Mouse (Mus musculus) MEL (cell line): ENCODE data around the gene 1700013F07Rik. TPM values are rescaled to one million over a fixed set of nuclear protein-coding genes. Genes with fewer than 3 reads are reported as not detected.

ENCODE experiments used
- DNase-seq: peaks from one replicate; pipeline ENCODE4 v3.0.0; 2011; ENCODE audit warnings: low read depth, low spot score
- H3K27ac ChIP-seq: 2 replicates; pipeline ENCODE4 v1.5.1; 2012; ENCODE audit warnings: low read depth, mild to moderate bottlenecking, control low read depth, low read length, moderate library complexity; ENCODE audit not compliant: control insufficient read depth
- H3K27me3 ChIP-seq, 2 experiments: fragments of 150-350 bp in 1 of 2; sonication (generic) in 1 of 2; 2 replicates each; pipeline ENCODE4 v1.6.1; 2012; ENCODE audit warnings: low read length in 2 of 2, mild to moderate bottlenecking in 2 of 2, improper control_type of control experiment in 1 of 2, moderate library complexity in 1 of 2; ENCODE audit not compliant: insufficient read depth in 2 of 2, control insufficient read depth in 1 of 2
- H3K36me3 ChIP-seq, 2 experiments: 2 replicates each; pipeline ENCODE4 v1.6.1; 2012 to 2014; ENCODE audit warnings: low read length in 2 of 2, improper control_type of control experiment in 1 of 2, inconsistent platforms in 1 of 2, mild to moderate bottlenecking in 1 of 2; ENCODE audit not compliant: insufficient read depth in 2 of 2, control insufficient read depth in 1 of 2
- H3K4me1 ChIP-seq, 2 experiments: fragments of 150-350 bp in 1 of 2; sonication (generic) in 1 of 2; 2 replicates each; pipeline ENCODE4 v1.6.1; 2012; ENCODE audit warnings: low read length in 2 of 2, improper control_type of control experiment in 1 of 2, mild to moderate bottlenecking in 1 of 2; ENCODE audit not compliant: insufficient read depth in 2 of 2, control insufficient read depth in 1 of 2
- H3K4me3 ChIP-seq, 2 experiments: fragments of 150-350 bp in 1 of 2; sonication (generic) in 1 of 2; 2 replicates each; pipeline ENCODE4 v1.5.1; 2012; ENCODE audit warnings: low read depth in 2 of 2, low read length in 2 of 2, mild to moderate bottlenecking in 2 of 2, moderate library complexity in 2 of 2, control low read depth in 1 of 2, improper control_type of control experiment in 1 of 2; ENCODE audit not compliant: control insufficient read depth in 1 of 2, insufficient read depth in 1 of 2
- H3K79me2 ChIP-seq: 2 replicates; pipeline ENCODE4 v1.6.1; 2012; ENCODE audit warnings: mild to moderate bottlenecking, low read length, moderate library complexity; ENCODE audit not compliant: control insufficient read depth, poor library complexity, insufficient read depth
- H3K9ac ChIP-seq: 2 replicates; pipeline ENCODE4 v1.6.1; 2012; ENCODE audit warnings: low read depth, mild to moderate bottlenecking, control low read depth, low read length, moderate library complexity; ENCODE audit not compliant: control insufficient read depth, poor library complexity, severe bottlenecking
- H3K9me3 ChIP-seq: fragments of 150-350 bp; sonication (generic); replicated peaks from 2 replicates; pipeline ENCODE4 v1.6.1; 2012; ENCODE audit warnings: mild to moderate bottlenecking, low read length, improper control_type of control experiment, moderate library complexity; ENCODE audit not compliant: insufficient read depth
- BHLHE40 ChIP-seq: IDR thresholded peaks from 2 replicates; pipeline ENCODE4 v1.6.1; 2012; ENCODE audit warnings: low read depth, mild to moderate bottlenecking, inconsistent platforms, low read length, improper control_type of control experiment, borderline replicate concordance
- CHD1 ChIP-seq: IDR thresholded peaks from 2 replicates; pipeline ENCODE4 v1.6.1; 2012; ENCODE audit warnings: low read depth, mild to moderate bottlenecking, inconsistent platforms, low read length, improper control_type of control experiment
- CTCF ChIP-seq, 3 experiments: IDR thresholded peaks in 2 of 3; conservative IDR thresholded peaks in 1 of 3; 2 replicates each; pipeline ENCODE4 v1.5.1; 2011 to 2012; ENCODE audit warnings: low read length in 3 of 3, low read depth in 2 of 3, mild to moderate bottlenecking in 2 of 3, improper control_type of control experiment in 1 of 3, inconsistent platforms in 1 of 3, mixed read lengths in 1 of 3, moderate library complexity in 1 of 3; ENCODE audit not compliant: control insufficient read depth in 1 of 3, insufficient read depth in 1 of 3, poor library complexity in 1 of 3, severe bottlenecking in 1 of 3
- E2F4 ChIP-seq: IDR thresholded peaks from 2 replicates; pipeline ENCODE4 v1.6.1; 2011; ENCODE audit warnings: low read depth, low read length, improper control_type of control experiment, borderline replicate concordance
- ELF1 ChIP-seq: IDR thresholded peaks from 2 replicates; pipeline ENCODE4 v1.6.1; 2014; ENCODE audit warnings: low read depth, mild to moderate bottlenecking, inconsistent platforms, low read length, improper control_type of control experiment, moderate library complexity
- ETS1 ChIP-seq: IDR thresholded peaks from 2 replicates; pipeline ENCODE4 v1.6.1; 2012; ENCODE audit warnings: low read depth, mild to moderate bottlenecking, inconsistent platforms, low read length, improper control_type of control experiment, moderate library complexity
- GATA1 ChIP-seq: IDR thresholded peaks from 2 replicates; pipeline ENCODE4 v1.6.1; 2011; ENCODE audit warnings: low read depth, low read length, improper control_type of control experiment
- HCFC1 ChIP-seq: IDR thresholded peaks from 2 replicates; pipeline ENCODE4 v1.6.1; 2012; ENCODE audit warnings: low read depth, mild to moderate bottlenecking, inconsistent platforms, low read length, improper control_type of control experiment, moderate library complexity
- MAFK ChIP-seq: IDR thresholded peaks from 2 replicates; pipeline ENCODE4 v1.6.1; 2011; ENCODE audit warnings: low read depth, mild to moderate bottlenecking, low read length, improper control_type of control experiment, borderline replicate concordance
- MAZ ChIP-seq: IDR thresholded peaks from 2 replicates; pipeline ENCODE4 v1.6.1; 2012; ENCODE audit warnings: low read depth, mild to moderate bottlenecking, inconsistent platforms, low read length, improper control_type of control experiment
- MEF2A ChIP-seq: IDR thresholded peaks from 2 replicates; pipeline ENCODE4 v1.6.1; 2014; ENCODE audit warnings: low read depth, mild to moderate bottlenecking, inconsistent platforms, low read length, improper control_type of control experiment; ENCODE audit not compliant: poor library complexity, insufficient replicate concordance, severe bottlenecking; ENCODE audit errors: extremely low read depth
- MXI1 ChIP-seq: IDR thresholded peaks from 2 replicates; pipeline ENCODE4 v1.6.1; 2011; ENCODE audit warnings: mild to moderate bottlenecking, low read depth, low read length, improper control_type of control experiment
- MYB ChIP-seq: IDR thresholded peaks from 2 replicates; pipeline ENCODE4 v1.6.1; 2011; ENCODE audit warnings: mild to moderate bottlenecking, low read depth, low read length, improper control_type of control experiment
- MYC ChIP-seq: IDR thresholded peaks from 2 replicates; pipeline ENCODE4 v1.6.1; 2011; ENCODE audit warnings: low read depth, mild to moderate bottlenecking, low read length, improper control_type of control experiment, moderate library complexity
- NELFE ChIP-seq: IDR thresholded peaks from 2 replicates; pipeline ENCODE4 v1.6.1; 2011; ENCODE audit warnings: low read depth, low read length, improper control_type of control experiment
- POLR2AphosphoS2 ChIP-seq: IDR thresholded peaks from 2 replicates; pipeline ENCODE4 v1.6.1; 2011; ENCODE audit warnings: low read length, improper control_type of control experiment
- RAD21 ChIP-seq: IDR thresholded peaks from 2 replicates; pipeline ENCODE4 v1.6.1; 2011; ENCODE audit warnings: mild to moderate bottlenecking, low read depth, low read length, improper control_type of control experiment
- TCF12 ChIP-seq: IDR thresholded peaks from 2 replicates; pipeline ENCODE4 v1.6.1; 2014; ENCODE audit warnings: low read depth, mild to moderate bottlenecking, inconsistent platforms, low read length, improper control_type of control experiment, moderate library complexity
- USF1 ChIP-seq: IDR thresholded peaks from 2 replicates; pipeline ENCODE4 v1.6.1; 2014; ENCODE audit warnings: low read depth, mild to moderate bottlenecking, inconsistent platforms, low read length, improper control_type of control experiment, moderate library complexity
- USF2 ChIP-seq, 2 experiments: IDR thresholded peaks; 2 replicates each; pipeline ENCODE4 v1.6.1; 2011 to 2012; ENCODE audit warnings: improper control_type of control experiment in 2 of 2, low read length in 2 of 2, borderline replicate concordance in 1 of 2, inconsistent platforms in 1 of 2, low read depth in 1 of 2, mild to moderate bottlenecking in 1 of 2; ENCODE audit not compliant: insufficient read depth in 1 of 2
- ZC3H11A ChIP-seq: IDR thresholded peaks from 2 replicates; pipeline ENCODE4 v1.6.1; 2012; ENCODE audit warnings: low read depth, mild to moderate bottlenecking, inconsistent platforms, low read length, improper control_type of control experiment
- ZKSCAN1 ChIP-seq: IDR thresholded peaks from 2 replicates; pipeline ENCODE4 v1.6.1; 2012; ENCODE audit warnings: low read depth, mild to moderate bottlenecking, inconsistent platforms, low read length, improper control_type of control experiment, moderate library complexity
- ZMIZ1 ChIP-seq: IDR thresholded peaks from 2 replicates; pipeline ENCODE4 v1.6.1; 2012; ENCODE audit warnings: low read depth, mild to moderate bottlenecking, inconsistent platforms, low read length, improper control_type of control experiment, moderate library complexity
- polyA plus RNA-seq, 2 experiments: library from polyadenylated mRNA; stranded (reverse) in 1 of 2; unstranded in 1 of 2; fragments of >175 nt in 1 of 2; fragments of >200 nt in 1 of 2; gene quantifications; 2 replicates each; pipeline versions ENCODE4 v1.2.1 to v1.2.4; 2012; ENCODE audit warnings: low replicate concordance in 2 of 2, low read depth in 1 of 2; ENCODE audit not compliant: insufficient read length in 2 of 2, insufficient read depth in 1 of 2, missing spikeins in 1 of 2
- total RNA-seq: library from RNA; depleted of rRNA; stranded (reverse); fragments of 300-350 nt; gene quantifications from 2 replicates; pipeline ENCODE4 v1.2.3, GENCODE M21; 2012

1700013F07Rik gene
- total and polyA plus RNA-seq, 3 experiments: 0.17 TPM; not detected in 2

- peaks cover 7 to 11% of the 10 kb centered on the region in 2 experiments for H3K27me3 ChIP-seq
- no peak for TF ChIP-seq ELF1
- no peak for TF ChIP-seq RAD21
- TF ChIP-seq, all 39 proteins: peak for 0
- Histone ChIP-seq H3K79me2 (no peaks in the 10 kb centered on the region), H3K4me1 (no peaks in the 10 kb centered on the region), H3K27ac (no peak overlapping the region), H3K9me3 (no peaks in the 10 kb centered on the region), H3K4me3 (no peak overlapping the region), H3K36me3 (no peaks in the 10 kb centered on the region), H3K9ac (no peak overlapping the region)
- DNase-seq: no peak
Observed at GRCm38 (mm10) chr3:108523415-108523814, 10.5 kb upstream of the 1700013F07Rik start.

- H3K4me1 ChIP-seq: no peaks in the 10 kb centered on the region
- no peak overlapping the region for H3K27ac ChIP-seq
- DNase-seq: peak; percentile 17
- no peak overlapping the region for H3K4me3 ChIP-seq
- no peaks in the 10 kb centered on the region for H3K9me3 ChIP-seq
- H3K36me3 ChIP-seq: no peaks in the 10 kb centered on the region
- H3K9ac ChIP-seq: no peak overlapping the region
- H3K79me2 ChIP-seq: no peaks in the 10 kb centered on the region
- H3K27me3 ChIP-seq: peaks cover 7 to 16% of the 10 kb centered on the region in 2 experiments
- TF ChIP-seq ETS1 (no peak), ZMIZ1 (no peak), CTCF (IDR thresholded peaks at IDR 0.05 in 2 of 3, conservative IDR thresholded peaks at IDR 0.05 in 1 of 3; ENCODE audit: control insufficient read depth in 1 of 3, insufficient read depth in 1 of 3, low read depth in 2 of 3, low read length in 3 of 3, poor library complexity in 1 of 3, severe bottlenecking in 1 of 3) (peak; percentile 13 to 37 (median 29); a peak in 4 of 6 replicates), MAFK (no peak), RAD21 (no peak)
Observed at GRCm38 (mm10) chr3:108528489-108528888, 5.5 kb upstream of the 1700013F07Rik start.

- H3K27ac ChIP-seq: no peak overlapping the region
- no peaks in the 10 kb centered on the region for H3K79me2 ChIP-seq
- no peak overlapping the region for H3K4me3 ChIP-seq
- no peak overlapping the region for H3K9ac ChIP-seq
- TF ChIP-seq CHD1 (no peak), HCFC1 (no peak), ELF1 (no peak), MYC (no peak), ZC3H11A (no peak), E2F4 (no peak), MXI1 (no peak), BHLHE40 (no peak), NELFE (no peak), POLR2AphosphoS2 (no peak), ZKSCAN1 (no peak), MAZ (no peak), ETS1 (no peak), MEF2A (no peak), USF1 (no peak), USF2 (IDR thresholded peaks at IDR 0.05; ENCODE audit: borderline replicate concordance in 1 of 2, insufficient read depth in 1 of 2, low read depth in 1 of 2, low read length in 2 of 2) (no peak), GATA1 (no peak), MYB (no peak), CTCF (IDR thresholded peaks at IDR 0.05 in 2 of 3, conservative IDR thresholded peaks at IDR 0.05 in 1 of 3; ENCODE audit: control insufficient read depth in 1 of 3, insufficient read depth in 1 of 3, low read depth in 2 of 3, low read length in 3 of 3, poor library complexity in 1 of 3, severe bottlenecking in 1 of 3) (no peak), TCF12 (no peak)
- no peaks in the 10 kb centered on the region for H3K4me1 ChIP-seq
- no peaks in the 10 kb centered on the region for H3K9me3 ChIP-seq
- H3K36me3 ChIP-seq: no peaks in the 10 kb centered on the region
- no peak for DNase-seq
- H3K27me3 ChIP-seq: peaks cover 11 to 21% of the 10 kb centered on the region in 2 experiments
Observed at GRCm38 (mm10) chr3:108533114-108533885, 650 bp upstream of the 1700013F07Rik start.
